Mouse (Mus musculus): ENCODE data around the gene Grik1. TPM values are rescaled to one million over a fixed set of nuclear protein-coding genes. Genes with fewer than 3 reads are reported as not detected.

The Grik1 gene
- polyA plus RNA-seq, 1 experiment from 2014 or later = 0.49 TPM

DNA sequence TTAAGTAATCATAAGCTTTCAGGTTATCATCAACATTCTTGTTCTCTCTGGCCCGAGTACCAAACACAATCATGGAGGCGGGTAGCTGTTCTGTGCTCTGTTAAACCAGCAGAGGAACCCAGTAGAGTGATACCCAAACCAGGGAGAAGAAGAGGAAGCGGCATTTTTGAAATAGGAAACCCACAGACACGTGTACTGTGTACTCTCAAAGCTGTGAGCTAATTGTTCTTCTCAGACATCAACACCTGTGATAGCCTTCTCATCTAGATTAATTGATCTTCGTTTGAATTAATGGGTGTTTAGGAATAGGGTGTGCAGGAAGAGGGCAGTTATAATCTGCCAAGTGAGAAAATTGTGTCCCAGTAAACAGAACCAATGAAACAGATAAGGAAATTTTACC is 333.9 kb downstream of the Grik1 start:
- no peak for ATAC-seq (ENCODE audit: low read depth)
- Histone ChIP-seq H3K27ac (ENCODE audit: low read length) (no peak overlapping the region), H3K4me3 (ENCODE audit: low read length) (no peak overlapping the region), H3K4me1 (replicated peaks; ENCODE audit: control insufficient read depth, insufficient read depth, low read length) (no peaks in the 10 kb centered on the region), H3K9me3 (ENCODE audit: control insufficient read depth, low read length) (no peaks in the 10 kb centered on the region), H3K9ac (ENCODE audit: low read length) (no peak overlapping the region), H3K27me3 (ENCODE audit: control insufficient read depth, insufficient read depth, low read depth, low read length) (no peaks in the 10 kb centered on the region), H3K4me2 (ENCODE audit: low read depth, low read length) (no peak overlapping the region), H3K36me3 (ENCODE audit: control insufficient read depth, insufficient read depth, low read length) (no peaks in the 10 kb centered on the region)
- WGBS = 56% methylated on average over 5 of the region's 5 CpGs

DNA sequence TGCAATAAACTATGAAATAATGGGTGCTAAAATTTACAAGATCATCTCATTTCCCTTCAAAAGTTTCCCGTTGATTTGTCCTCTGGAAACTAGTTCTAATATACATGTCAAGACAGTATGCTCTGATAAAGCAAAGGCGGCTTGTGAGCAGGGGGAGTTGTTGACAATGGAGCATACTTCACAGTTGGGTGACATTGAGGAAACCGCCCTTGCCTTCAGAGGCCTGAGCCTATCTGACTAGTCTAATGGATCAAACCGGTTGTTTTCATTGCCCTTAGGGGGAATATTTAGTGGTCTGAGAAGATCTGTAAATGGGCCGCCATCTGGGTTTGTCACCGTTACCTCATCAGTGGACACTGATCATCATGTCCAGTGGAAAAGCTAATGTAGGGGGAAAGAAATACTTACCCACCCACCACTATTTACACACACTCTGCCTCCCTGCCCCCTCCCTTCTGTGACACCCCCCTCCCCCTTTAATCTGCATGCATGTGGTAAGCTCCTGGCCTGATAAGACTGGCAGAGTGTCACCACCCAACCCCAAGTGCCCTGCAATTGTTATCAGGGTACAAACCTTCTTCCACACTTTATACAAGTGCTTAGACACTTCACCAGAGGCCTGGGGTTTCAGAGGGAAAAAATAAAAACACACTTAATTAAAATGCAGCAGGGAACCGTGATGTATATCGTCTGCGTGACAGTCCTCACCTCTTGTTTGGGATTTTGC is 335.2 kb downstream of the Grik1 start:
- H3K4me1 ChIP-seq (replicated peaks; ENCODE audit: control insufficient read depth, insufficient read depth, low read length) = no peaks in the 10 kb centered on the region
- 71% methylated on average over 9 of the region's 9 CpGs for WGBS
- no peak overlapping the region for H3K9ac ChIP-seq (ENCODE audit: low read length)
- no peak for ATAC-seq (ENCODE audit: low read depth)
- H3K27ac ChIP-seq (ENCODE audit: low read length) = no peak overlapping the region
- H3K27me3 ChIP-seq (ENCODE audit: control insufficient read depth, insufficient read depth, low read depth, low read length) = no peaks in the 10 kb centered on the region
- no peak overlapping the region for H3K4me2 ChIP-seq (ENCODE audit: low read depth, low read length)
- no peaks in the 10 kb centered on the region for H3K9me3 ChIP-seq (ENCODE audit: control insufficient read depth, low read length)
- H3K36me3 ChIP-seq (ENCODE audit: control insufficient read depth, insufficient read depth, low read length) = no peaks in the 10 kb centered on the region
- H3K4me3 ChIP-seq (ENCODE audit: low read length) = no peak overlapping the region

DNA sequence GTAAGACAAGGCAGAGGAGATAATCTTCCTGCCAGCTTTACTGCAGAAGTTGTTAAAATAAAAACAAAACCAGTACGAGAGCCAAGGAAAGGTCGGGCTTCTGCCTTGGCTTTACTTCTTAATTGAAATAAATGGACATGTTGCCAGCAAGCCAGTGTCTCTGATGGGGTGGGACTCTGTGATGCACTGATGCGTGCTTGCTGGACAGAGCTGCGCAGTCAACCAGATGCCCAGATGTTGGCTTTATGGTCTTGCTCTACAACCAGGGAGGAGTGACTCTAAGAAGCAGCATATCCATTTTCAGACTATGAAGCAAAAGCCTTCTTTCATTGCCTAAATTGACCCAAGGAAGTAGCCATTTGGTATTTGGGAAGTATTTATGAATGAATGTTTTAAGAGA is 336.9 kb downstream of the Grik1 start:
- Histone ChIP-seq H3K9ac (ENCODE audit: low read length) (no peak overlapping the region), H3K27ac (ENCODE audit: low read length) (no peak overlapping the region), H3K4me1 (replicated peaks; ENCODE audit: control insufficient read depth, insufficient read depth, low read length) (no peaks in the 10 kb centered on the region), H3K27me3 (ENCODE audit: control insufficient read depth, insufficient read depth, low read depth, low read length) (no peaks in the 10 kb centered on the region), H3K4me3 (ENCODE audit: low read length) (no peak overlapping the region), H3K4me2 (ENCODE audit: low read depth, low read length) (no peak overlapping the region), H3K36me3 (ENCODE audit: control insufficient read depth, insufficient read depth, low read length) (no peaks in the 10 kb centered on the region), H3K9me3 (ENCODE audit: control insufficient read depth, low read length) (no peaks in the 10 kb centered on the region)
- no peak for ATAC-seq (ENCODE audit: low read depth)
- WGBS = 81% methylated on average over 4 of the region's 4 CpGs

DNA sequence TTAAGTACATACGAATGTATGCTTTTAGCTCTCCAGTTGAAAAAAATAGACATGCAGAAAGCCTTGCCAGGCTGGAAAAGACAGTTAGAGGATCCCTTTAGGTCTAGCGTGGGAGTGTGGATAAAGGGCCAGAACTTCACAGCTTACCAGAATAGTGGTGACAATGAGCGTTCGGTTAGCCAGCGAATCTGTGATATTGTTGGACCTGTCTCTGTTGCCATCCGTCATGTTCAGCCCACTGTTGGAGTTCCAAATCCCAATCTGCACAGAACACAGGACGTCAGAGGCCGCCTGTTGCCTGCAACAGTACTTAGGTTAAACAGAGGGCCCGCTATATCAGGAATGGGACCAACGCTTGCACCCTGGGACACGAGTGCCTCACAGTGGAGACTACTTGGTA is 340.2 kb downstream of the Grik1 start:
- Histone ChIP-seq H3K4me1 (replicated peaks; ENCODE audit: control insufficient read depth, insufficient read depth, low read length) (no peaks in the 10 kb centered on the region), H3K9me3 (ENCODE audit: control insufficient read depth, low read length) (no peaks in the 10 kb centered on the region), H3K4me3 (ENCODE audit: low read length) (no peak overlapping the region), H3K27ac (ENCODE audit: low read length) (no peak overlapping the region), H3K4me2 (ENCODE audit: low read depth, low read length) (no peak overlapping the region), H3K36me3 (ENCODE audit: control insufficient read depth, insufficient read depth, low read length) (no peaks in the 10 kb centered on the region), H3K9ac (ENCODE audit: low read length) (no peak overlapping the region), H3K27me3 (ENCODE audit: control insufficient read depth, insufficient read depth, low read depth, low read length) (no peaks in the 10 kb centered on the region)
- no peak for ATAC-seq (ENCODE audit: low read depth)
- whole genome bisulfite sequencing = 82% methylated on average over 11 of the region's 11 CpGs

DNA sequence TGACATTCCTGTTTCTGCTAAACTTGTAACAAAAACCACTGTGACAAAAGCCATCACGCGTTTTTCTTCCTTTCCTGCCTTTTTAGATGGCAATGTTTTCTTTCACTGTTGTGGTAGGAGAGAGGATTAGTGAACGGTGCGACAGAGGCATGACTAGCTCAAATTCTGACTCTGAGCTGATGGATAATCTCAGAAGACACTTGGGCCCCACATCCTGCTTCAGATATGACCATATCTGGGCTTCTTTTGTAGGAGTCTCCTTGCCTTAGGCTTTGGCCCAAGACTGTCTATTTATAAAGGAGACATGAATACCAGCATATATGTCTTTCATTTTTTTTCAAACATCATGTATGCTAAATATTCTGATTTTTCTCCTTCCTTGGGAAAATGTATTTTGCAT is 341.9 kb downstream of the Grik1 start:
- no peak overlapping the region for H3K27ac ChIP-seq (ENCODE audit: low read length)
- H3K36me3 ChIP-seq (ENCODE audit: control insufficient read depth, insufficient read depth, low read length) = no peaks in the 10 kb centered on the region
- no peaks in the 10 kb centered on the region for H3K27me3 ChIP-seq (ENCODE audit: control insufficient read depth, insufficient read depth, low read depth, low read length)
- no peaks in the 10 kb centered on the region for H3K4me1 ChIP-seq (replicated peaks; ENCODE audit: control insufficient read depth, insufficient read depth, low read length)
- H3K9me3 ChIP-seq (ENCODE audit: control insufficient read depth, low read length) = no peaks in the 10 kb centered on the region
- H3K4me3 ChIP-seq (ENCODE audit: low read length) = no peak overlapping the region
- 51% methylated on average over 4 of the region's 4 CpGs for WGBS
- H3K4me2 ChIP-seq (ENCODE audit: low read depth, low read length) = no peak overlapping the region
- no peak overlapping the region for H3K9ac ChIP-seq (ENCODE audit: low read length)
- ATAC-seq (ENCODE audit: low read depth) = no peak

DNA sequence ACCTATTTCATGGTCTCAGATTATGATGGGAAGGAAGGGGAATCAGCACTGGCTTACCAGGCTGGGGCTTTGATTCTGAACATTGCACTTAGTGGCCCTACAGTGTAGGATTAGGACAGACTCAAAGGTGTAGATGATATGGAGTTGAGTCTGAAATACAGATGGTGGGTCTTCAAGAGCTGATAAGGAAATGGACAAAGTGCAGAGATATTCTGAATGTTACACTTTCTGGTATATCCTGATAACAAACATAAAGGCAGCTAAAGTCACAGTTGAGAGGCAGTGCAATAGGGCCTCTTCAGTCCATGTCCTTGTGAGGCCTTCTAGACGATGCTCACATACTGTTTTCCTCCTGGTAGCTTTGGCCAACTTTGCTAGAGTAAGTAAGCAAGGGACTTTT is 345.7 kb downstream of the Grik1 start:
- Histone ChIP-seq H3K27ac (ENCODE audit: low read length) (no peak overlapping the region), H3K9ac (ENCODE audit: low read length) (no peak overlapping the region)
- 63% methylated on average over 1 of the region's 1 CpGs for WGBS

DNA sequence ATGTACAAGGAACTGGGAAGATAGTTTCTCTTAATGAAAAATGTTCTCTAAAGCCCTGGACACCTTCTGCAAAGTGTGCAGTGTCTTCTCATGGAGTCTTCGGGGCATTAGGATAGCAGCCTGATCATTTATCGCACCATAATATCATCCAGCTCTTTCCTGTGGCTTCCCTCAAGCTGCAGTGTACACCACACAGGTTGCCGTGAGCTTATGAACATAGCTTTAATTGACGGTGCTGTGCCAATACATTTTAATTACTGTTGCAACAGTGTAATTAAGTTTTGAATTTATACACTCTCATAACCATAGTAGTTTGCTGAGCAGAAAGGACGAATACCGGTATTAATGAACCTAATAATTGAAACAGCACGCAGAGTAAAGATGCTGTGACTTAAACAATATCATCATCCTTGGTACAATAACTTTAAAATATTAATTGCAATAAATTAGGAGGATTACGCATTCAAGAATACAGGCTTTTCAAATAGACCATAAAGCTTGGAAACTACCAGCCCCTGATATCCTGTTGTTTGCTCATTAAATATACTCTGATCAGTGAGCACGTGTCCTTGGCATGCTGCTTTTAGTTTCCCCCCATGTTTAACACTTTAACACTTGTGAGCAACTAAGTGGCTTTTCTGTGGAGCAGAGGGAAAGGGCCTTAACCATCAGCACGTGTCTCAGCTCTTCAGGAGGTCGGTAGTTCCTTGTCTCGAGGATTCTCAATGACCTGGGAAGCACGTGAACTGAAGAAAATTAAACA is 347.8 kb downstream of the Grik1 start:
- no peak overlapping the region for H3K4me2 ChIP-seq (ENCODE audit: low read depth, low read length)
- 76% methylated on average over 13 of the region's 13 CpGs for WGBS

More for the DNA sequence above, 345.7 kb downstream of the Grik1 start:
- Histone ChIP-seq H3K27me3 (ENCODE audit: control insufficient read depth, insufficient read depth, low read depth, low read length) (no peaks in the 10 kb centered on the region), H3K36me3 (ENCODE audit: control insufficient read depth, insufficient read depth, low read length) (no peaks in the 10 kb centered on the region), H3K9me3 (ENCODE audit: control insufficient read depth, low read length) (no peaks in the 10 kb centered on the region), H3K4me1 (replicated peaks; ENCODE audit: control insufficient read depth, insufficient read depth, low read length) (no peaks in the 10 kb centered on the region), H3K4me2 (ENCODE audit: low read depth, low read length) (no peak overlapping the region), H3K4me3 (ENCODE audit: low read length) (no peak overlapping the region)
- ATAC-seq (ENCODE audit: low read depth) = no peak

DNA sequence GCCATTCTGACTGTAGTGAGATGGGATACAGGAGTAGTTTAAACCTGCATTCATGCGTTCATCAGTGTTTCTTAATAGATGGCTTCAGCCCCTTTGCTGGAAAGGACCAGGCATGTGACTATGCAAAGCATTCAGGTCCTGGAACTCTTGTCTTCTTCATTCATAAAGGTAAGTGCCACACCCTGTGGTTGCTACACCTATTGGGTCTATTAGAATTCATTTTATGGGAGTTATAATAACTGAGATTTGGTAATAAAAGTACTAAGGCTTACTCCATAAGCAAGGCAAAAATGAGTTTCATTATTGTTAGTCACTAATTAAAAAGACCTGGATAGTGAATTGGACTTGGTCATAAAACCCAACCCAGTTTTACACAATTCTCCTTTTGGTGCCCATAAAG is 355.4 kb downstream of the Grik1 start:
- Histone ChIP-seq H3K4me3 (ENCODE audit: low read length) (no peak overlapping the region), H3K4me1 (replicated peaks; ENCODE audit: control insufficient read depth, insufficient read depth, low read length) (no peaks in the 10 kb centered on the region), H3K9ac (ENCODE audit: low read length) (no peak overlapping the region), H3K27ac (ENCODE audit: low read length) (no peak overlapping the region), H3K36me3 (ENCODE audit: control insufficient read depth, insufficient read depth, low read length) (no peaks in the 10 kb centered on the region), H3K27me3 (ENCODE audit: control insufficient read depth, insufficient read depth, low read depth, low read length) (no peaks in the 10 kb centered on the region), H3K9me3 (ENCODE audit: control insufficient read depth, low read length) (no peaks in the 10 kb centered on the region), H3K4me2 (ENCODE audit: low read depth, low read length) (no peak overlapping the region)
- WGBS = 88% methylated on average over 1 of the region's 1 CpGs
- ATAC-seq (ENCODE audit: low read depth) = no peak

More for the DNA sequence above, 347.8 kb downstream of the Grik1 start:
- Histone ChIP-seq H3K27me3 (ENCODE audit: control insufficient read depth, insufficient read depth, low read depth, low read length) (no peaks in the 10 kb centered on the region), H3K9ac (ENCODE audit: low read length) (no peak overlapping the region), H3K27ac (ENCODE audit: low read length) (no peak overlapping the region), H3K4me1 (replicated peaks; ENCODE audit: control insufficient read depth, insufficient read depth, low read length) (no peaks in the 10 kb centered on the region), H3K9me3 (ENCODE audit: control insufficient read depth, low read length) (no peaks in the 10 kb centered on the region), H3K36me3 (ENCODE audit: control insufficient read depth, insufficient read depth, low read length) (no peaks in the 10 kb centered on the region), H3K4me3 (ENCODE audit: low read length) (no peak overlapping the region)
- ATAC-seq (ENCODE audit: low read depth) = no peak

DNA sequence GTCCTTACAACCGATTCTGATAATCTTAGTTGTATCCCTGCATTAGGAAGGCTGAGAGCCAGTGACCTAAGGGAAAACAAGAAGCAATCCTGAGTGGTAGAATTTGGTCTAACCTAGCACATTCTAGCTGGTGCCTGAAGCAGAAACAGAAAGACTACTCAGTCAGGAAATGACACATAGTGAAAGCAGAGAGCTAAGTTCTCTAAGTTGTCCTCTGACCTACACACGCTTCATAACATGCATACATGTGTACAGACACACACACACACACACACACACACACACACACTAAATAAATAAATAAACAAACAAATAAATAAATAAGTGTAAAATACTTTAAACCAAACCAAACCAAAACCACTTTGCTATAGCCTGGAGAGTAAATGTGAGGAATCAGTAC is 358.7 kb downstream of the Grik1 start:
- Histone ChIP-seq H3K4me2 (ENCODE audit: low read depth, low read length) (no peak overlapping the region), H3K9ac (ENCODE audit: low read length) (no peak overlapping the region), H3K4me1 (replicated peaks; ENCODE audit: control insufficient read depth, insufficient read depth, low read length) (no peaks in the 10 kb centered on the region), H3K27me3 (ENCODE audit: control insufficient read depth, insufficient read depth, low read depth, low read length) (no peaks in the 10 kb centered on the region), H3K36me3 (ENCODE audit: control insufficient read depth, insufficient read depth, low read length) (no peaks in the 10 kb centered on the region), H3K4me3 (ENCODE audit: low read length) (no peak overlapping the region), H3K27ac (ENCODE audit: low read length) (no peak overlapping the region), H3K9me3 (ENCODE audit: control insufficient read depth, low read length) (no peaks in the 10 kb centered on the region)
- no peak for ATAC-seq (ENCODE audit: low read depth)
- 91% methylated on average over 2 of the region's 2 CpGs for WGBS
